Mouse (Mus musculus) lung, adult 2 months (tissue): ENCODE data around the gene Adam12.

ENCODE experiments used
- CTCF ChIP-seq: fragments of 200-500 bp; IDR thresholded peaks from 2 replicates; pipeline ENCODE4 v1.5.1; 2011; ENCODE audit warnings: mild to moderate bottlenecking, low read length, control low read depth; ENCODE audit not compliant: insufficient read depth
- POLR2A ChIP-seq: fragments of 200-500 bp; IDR thresholded peaks from 2 replicates; pipeline ENCODE4 v1.6.1; 2011; ENCODE audit warnings: low read depth, mild to moderate bottlenecking, control low read depth, low read length, borderline replicate concordance; ENCODE audit errors: extremely low read depth

DNA sequence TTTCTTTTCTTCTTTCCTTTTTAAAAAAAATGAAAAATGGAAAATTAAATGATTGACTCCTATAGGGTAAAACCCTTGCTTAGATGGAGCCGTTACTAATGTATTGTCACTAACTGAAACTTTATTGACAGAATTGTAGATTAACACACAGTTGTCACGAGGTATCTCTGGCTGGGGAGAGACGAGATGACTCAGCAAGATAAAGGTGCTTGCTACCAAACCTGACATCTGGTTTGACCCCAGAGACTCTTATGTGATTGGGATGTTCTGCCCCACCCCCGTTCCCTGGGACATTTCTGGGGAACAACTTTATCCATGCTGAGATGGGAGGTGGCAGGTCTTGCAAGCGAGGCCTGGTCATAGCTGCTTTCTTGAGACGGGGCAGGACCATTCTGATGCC lies 118.1 kb downstream of the Adam12 start:
- no peak for TF ChIP-seq POLR2A
- no peak for TF ChIP-seq CTCF
